25 mouse cellular contexts compared by ENCODE assay signal in genomic region chr17:50310148-50310802, GRCm38 (mm10). TPM values are rescaled to one million over a fixed set of nuclear protein-coding genes. Genes with fewer than 3 reads are reported as not detected.
DNase-seq lines count a peak whose midpoint lies in the region; ATAC-seq and TF ChIP-seq lines count a peak whose summit lies in the region.
"Had no signal": no experiment of that assay in that cellular context is flagged by ENCODE, and none has a peak within 500 bp of the region (broad histone marks: within the 10 kb centered on the region; RNA-seq: fewer than 3 reads in every experiment).

No protein-coding gene starts in this region.

- WGBS in kidney, postnatal 0 days, result 67% methylated on average over 10 of the region's 10 CpGs
- WGBS in kidney, adult 2 months, result 68% methylated on average over 10 of the region's 10 CpGs

- ATAC-seq in kidney, postnatal 0 days (replicated peaks; ENCODE audit: low FRiP score, low read depth), result no peak
- 0 out of 2 replicates have a peak, but pooled peaks have one; percentile 23 for ATAC-seq in granulocyte monocyte progenitor cell, adult 5-6 weeks (replicated peaks; ENCODE audit: poor library complexity, severe bottlenecking)
- ATAC-seq: forebrain, embryonic 15.5 days had no signal

- H3K9ac ChIP-seq in kidney, postnatal 0 days (ENCODE audit: low read depth, low read length), result no peak overlapping the region
- H3K9ac ChIP-seq: forebrain, embryonic 15.5 days; hindbrain, embryonic 15.5 days; neural tube, embryonic 15.5 days had no signal

- H3K4me3 ChIP-seq in kidney, postnatal 0 days (replicated peaks; ENCODE audit: low read depth, low read length), result no peak overlapping the region
- no peak overlapping the region for H3K4me3 ChIP-seq in kidney, adult 2 months (ENCODE audit: insufficient read depth, low read depth, low read length)
- H3K4me3 ChIP-seq: embryonic facial prominence, embryonic 10.5 days; forebrain, embryonic 15.5 days; hindbrain, embryonic 15.5 days; limb, embryonic 10.5 days; midbrain, embryonic 10.5 days; neural tube, embryonic 15.5 days had no signal

- no peaks in the 10 kb centered on the region for H3K27me3 ChIP-seq in kidney, postnatal 0 days (ENCODE audit: insufficient read depth, low read length)
- no peaks in the 10 kb centered on the region for H3K27me3 ChIP-seq in kidney, adult 2 months (replicated peaks; ENCODE audit: control insufficient read depth, insufficient read depth, low read length)
- H3K27me3 ChIP-seq: forebrain, embryonic 15.5 days; hindbrain, embryonic 15.5 days; neural tube, embryonic 15.5 days had no signal

- intact Hi-C loops in heart, postnatal 14 days (cut with DNase I), result no loop called here

- no peaks in the 10 kb centered on the region for H3K9me3 ChIP-seq in kidney, postnatal 0 days (replicated peaks; ENCODE audit: low read length)
- H3K9me3 ChIP-seq: embryonic facial prominence, embryonic 10.5 days; forebrain, embryonic 15.5 days; hindbrain, embryonic 15.5 days; limb, embryonic 10.5 days; midbrain, embryonic 10.5 days; neural tube, embryonic 15.5 days had no signal

- no peak for TF ChIP-seq POLR2A in kidney, adult 2 months (IDR thresholded peaks at IDR 0.05; ENCODE audit: low read depth, low read length)

- DNase-seq in kidney, postnatal 0 days (ENCODE audit: low spot score), result no peak
- no peak for DNase-seq in kidney, adult 2 months
- DNase-seq in thymus, postnatal 0 days (ENCODE audit: low spot score), result peak; percentile 37
- DNase-seq in thymus, adult 18-20 months, result no peak
- DNase-seq in ovary, adult 18-20 months (ENCODE audit: low spot score), result no peak
- DNase-seq in heart, postnatal 14 days, result no peak
- DNase-seq: adrenal gland, postnatal 14 days; B cell, adult 2 months; cerebellum, adult 8-10 months; cerebellum, postnatal 36 days; gastrocnemius, postnatal 10 days; heart, postnatal 4 days; kidney, adult 8-10 months; kidney, postnatal 14 days; right cerebral cortex, postnatal 14 days; spleen, adult 18-20 months had no signal

- no peak for TF ChIP-seq CTCF in kidney, postnatal 0 days (IDR thresholded peaks at IDR 0.05; ENCODE audit: low read depth)
- TF ChIP-seq CTCF in kidney, adult 2 months (conservative IDR thresholded peaks at IDR 0.05; ENCODE audit: insufficient read depth, insufficient read length, low read depth, low read length), result no peak

- 0 out of 2 replicates have a peak overlapping the region, but pooled peaks have one; percentile 8 for H3K27ac ChIP-seq in kidney, postnatal 0 days
- H3K27ac ChIP-seq in kidney, adult 2 months (ENCODE audit: insufficient read depth, low read depth, low read length), result no peak overlapping the region
- H3K27ac ChIP-seq: embryonic facial prominence, embryonic 10.5 days; forebrain, embryonic 15.5 days; hindbrain, embryonic 15.5 days; limb, embryonic 10.5 days; macrophage; midbrain, embryonic 10.5 days; neural tube, embryonic 15.5 days had no signal

- H3K4me2 ChIP-seq in kidney, postnatal 0 days (ENCODE audit: low read length), result no peak overlapping the region
- H3K4me2 ChIP-seq: forebrain, embryonic 15.5 days; hindbrain, embryonic 15.5 days; neural tube, embryonic 15.5 days had no signal

- H3K36me3 ChIP-seq in kidney, postnatal 0 days (ENCODE audit: insufficient read depth, low read length), result no peaks in the 10 kb centered on the region
- H3K36me3 ChIP-seq in kidney, adult 2 months (ENCODE audit: control insufficient read depth, insufficient read depth, low read length), result no peaks in the 10 kb centered on the region
- H3K36me3 ChIP-seq: embryonic facial prominence, embryonic 10.5 days; forebrain, embryonic 15.5 days; hindbrain, embryonic 15.5 days; limb, embryonic 10.5 days; midbrain, embryonic 10.5 days; neural tube, embryonic 15.5 days had no signal

- H3K4me1 ChIP-seq in kidney, postnatal 0 days (replicated peaks; ENCODE audit: insufficient read depth, low read length), result no peaks in the 10 kb centered on the region
- H3K4me1 ChIP-seq in kidney, adult 2 months (ENCODE audit: control insufficient read depth, insufficient read depth, low read length), result no peaks in the 10 kb centered on the region
- H3K4me1 ChIP-seq: forebrain, embryonic 15.5 days; hindbrain, embryonic 15.5 days; neural tube, embryonic 15.5 days had no signal

RNA-seq across cellular contexts. Expression of gene Dazl, which starts 16.8 kb away (rescaled TPM):
- not detected in 2 replicates for polyA plus RNA-seq in kidney, postnatal 0 days (2015; fragmentation: Nextera tagmentation; extraction: Ambion mirVana)
- not detected in 2 replicates for polyA plus RNA-seq in kidney, adult 2 months (2012; rRNA removed)
- polyA plus RNA-seq in thymus, postnatal 0 days (2015; fragmentation: Nextera tagmentation; extraction: Ambion mirVana), result 0.75 and 0.79 TPM in 2 replicates
- total RNA-seq in granulocyte monocyte progenitor cell, adult 5-6 weeks (2014; fragmentation: Nextera tagmentation), result not detected in 2 replicates
- not detected in 2 replicates for total RNA-seq in granulocyte monocyte progenitor cell, adult 5-6 weeks (2017)
- total RNA-seq in heart, postnatal 14 days (2021), result under 1 TPM; 0.17 TPM
- total RNA-seq: heart, postnatal 4 days had no signal
- polyA plus RNA-seq: embryonic facial prominence, embryonic 10.5 days; limb, embryonic 10.5 days; liver, adult 2 months; macrophage had no signal
